Mouse (Mus musculus): ENCODE measurements at regions not wholly inside any gene's neighbourhood (a gene's known extent, or its start where the extent isn't known, plus 50 kb on each side); places are given as distances from the start of the nearest gene placed in this dataset.
A peak's percentile ranks its signal among the peaks of the same experiment; 100 is the strongest.
"Not testable (repeated sequence)": the region's sequence is repeated elsewhere in the genome, so short reads cannot be mapped to it uniquely, and the experiment has no call there.

DNA sequence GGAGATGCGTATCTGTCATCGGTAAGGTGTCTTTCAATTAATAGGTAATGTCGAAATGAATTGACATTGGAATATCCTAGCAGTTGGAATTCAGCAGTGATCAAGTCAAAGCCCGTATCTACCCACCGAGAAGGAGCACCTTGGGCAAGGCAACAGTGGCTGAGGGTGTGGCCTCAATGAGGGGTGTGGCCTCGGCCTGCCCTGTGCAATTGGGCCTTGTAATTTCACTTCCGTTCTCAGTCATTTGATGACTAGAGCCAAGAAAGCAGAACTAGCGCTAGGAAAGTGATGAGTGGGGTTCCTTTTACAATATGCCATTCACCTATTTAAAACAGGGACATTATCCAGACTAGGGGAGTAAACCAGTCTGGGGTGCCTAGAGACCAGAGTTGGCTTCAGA, 77.6 kb downstream of the Elovl4 start:
- no peak for DNase-seq (ENCODE audit: low read depth, low spot score)

- DNase-seq (ENCODE audit: low read depth, low spot score), result peak; percentile 39
Observed at GRCm38 (mm10) chr9:83727462-83728189, 78.5 kb downstream of the Elovl4 start.

DNA sequence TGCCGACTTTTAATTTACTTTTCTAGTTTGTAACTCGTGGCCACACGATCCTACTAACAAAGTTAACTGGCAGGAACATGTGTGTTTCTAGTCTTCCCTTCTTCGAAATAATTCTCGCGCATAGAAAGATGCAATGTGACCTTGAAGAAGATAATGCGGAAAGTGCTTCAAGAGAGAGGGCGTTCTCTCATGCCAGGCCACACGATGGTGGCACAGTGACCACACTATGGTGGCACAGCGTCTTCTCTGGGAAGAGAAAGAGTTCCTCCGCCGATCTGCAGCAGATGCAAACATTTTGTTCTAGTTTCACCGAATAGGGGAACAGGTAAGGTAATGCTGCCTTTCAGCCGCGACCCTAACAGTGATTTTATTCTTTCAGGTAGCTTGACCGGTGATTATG, 79.1 kb downstream of the Elovl4 start:
- no peak for DNase-seq (ENCODE audit: low read depth, low spot score)

DNA sequence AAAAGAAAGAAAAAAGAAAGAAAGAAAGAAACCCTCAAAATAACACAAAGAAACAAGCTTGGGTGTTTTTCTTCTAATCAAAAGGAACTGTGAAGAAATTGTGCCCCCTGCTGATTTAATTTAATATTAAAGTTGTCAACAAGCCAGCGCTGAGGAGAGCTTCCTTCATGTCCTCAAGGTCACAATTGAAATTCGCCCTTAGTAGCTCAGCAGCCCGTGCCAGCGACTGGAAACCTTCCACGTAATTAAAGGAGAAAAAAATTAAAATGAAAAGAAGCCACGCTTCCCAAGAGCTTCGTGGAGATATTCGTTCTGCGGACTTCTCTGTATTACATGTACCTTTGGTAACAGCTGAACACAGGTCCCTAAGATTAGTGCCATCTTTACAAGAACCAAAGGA, 80.0 kb downstream of the Elovl4 start:
- no peak for DNase-seq (ENCODE audit: low read depth, low spot score)

- DNase-seq (ENCODE audit: low read depth, low spot score), result no peak
Observed at GRCm38 (mm10) chr9:83725545-83725944, 80.5 kb downstream of the Elovl4 start.

GRCm38 (mm10) chr9:83720982-83721381, 85.1 kb downstream of the Elovl4 start:
- no peak for DNase-seq (ENCODE audit: low read depth, low spot score)

GRCm38 (mm10) chr9:83719811-83720210, 86.3 kb downstream of the Elovl4 start:
- no peak for DNase-seq (ENCODE audit: low read depth, low spot score)

DNA sequence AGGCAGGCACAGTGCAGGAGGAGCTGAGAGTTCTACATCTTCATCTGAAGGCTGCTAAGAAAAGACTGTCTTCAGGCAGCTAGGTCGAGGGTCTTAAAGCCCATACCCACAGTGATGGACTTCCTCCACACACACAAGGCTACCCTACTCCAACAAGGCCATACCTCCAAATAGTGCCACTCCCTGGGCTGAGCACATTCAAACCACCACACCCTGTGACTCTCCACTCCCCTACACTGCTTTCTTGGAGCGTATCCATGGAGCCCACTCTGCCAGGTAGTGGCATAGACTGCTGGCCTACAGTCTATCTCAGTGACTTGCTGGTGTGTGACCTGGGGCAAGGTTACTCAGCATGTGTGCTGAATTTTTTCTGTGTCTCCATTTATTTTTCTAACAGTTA, 88.0 kb downstream of the Elovl4 start:
- DNase-seq (ENCODE audit: low read depth, low spot score), result not testable (repeated sequence)

DNA sequence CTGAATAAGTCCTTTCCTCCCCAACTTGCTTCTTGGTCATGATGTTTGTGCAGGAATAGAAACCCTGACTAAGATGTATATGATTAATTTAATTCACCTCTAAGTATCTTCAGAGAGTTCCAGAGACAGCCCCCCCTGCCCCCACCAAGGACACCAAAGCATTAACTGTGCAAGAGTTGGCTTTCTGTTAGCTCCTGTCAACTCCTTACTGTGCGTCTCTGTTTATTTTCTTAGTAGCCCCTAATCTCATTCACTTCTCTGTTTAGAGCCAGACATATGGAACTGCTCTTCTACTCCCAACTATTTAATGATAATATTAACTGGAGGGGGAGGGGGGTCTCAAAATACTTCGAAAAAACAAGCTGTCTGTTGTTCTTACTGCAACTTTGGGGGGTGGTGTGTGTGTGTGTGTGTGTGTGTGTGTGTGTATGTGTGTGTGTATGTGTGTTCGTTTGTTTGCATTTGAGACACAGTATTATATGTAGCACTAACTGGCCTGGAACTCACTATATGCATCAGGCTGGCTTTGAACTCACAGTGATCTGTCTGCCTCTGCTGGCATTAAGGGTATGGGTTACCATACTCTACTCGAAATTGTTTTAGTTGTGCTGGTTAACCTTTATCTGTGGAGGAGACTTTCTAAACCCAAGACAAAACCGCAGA, 89.8 kb downstream of the Elovl4 start:
- DNase-seq (ENCODE audit: low read depth, low spot score), result no peak

- no peak for DNase-seq (ENCODE audit: low read depth, low spot score)
Observed at GRCm38 (mm10) chr9:83707361-83707760, 98.7 kb downstream of the Elovl4 start.

GRCm38 (mm10) chr9:83706071-83706470, 100.0 kb downstream of the Elovl4 start:
- DNase-seq (ENCODE audit: low read depth, low spot score), result no peak

GRCm38 (mm10) chr9:83704186-83704585, 101.9 kb downstream of the Elovl4 start:
- DNase-seq (ENCODE audit: low read depth, low spot score), result no peak

- DNase-seq (ENCODE audit: low read depth, low spot score), result no peak
Observed at GRCm38 (mm10) chr9:83700916-83701315, 105.2 kb downstream of the Elovl4 start.

GRCm38 (mm10) chr9:83700056-83700455, 106.0 kb downstream of the Elovl4 start:
- no peak for DNase-seq (ENCODE audit: low read depth, low spot score)

DNA sequence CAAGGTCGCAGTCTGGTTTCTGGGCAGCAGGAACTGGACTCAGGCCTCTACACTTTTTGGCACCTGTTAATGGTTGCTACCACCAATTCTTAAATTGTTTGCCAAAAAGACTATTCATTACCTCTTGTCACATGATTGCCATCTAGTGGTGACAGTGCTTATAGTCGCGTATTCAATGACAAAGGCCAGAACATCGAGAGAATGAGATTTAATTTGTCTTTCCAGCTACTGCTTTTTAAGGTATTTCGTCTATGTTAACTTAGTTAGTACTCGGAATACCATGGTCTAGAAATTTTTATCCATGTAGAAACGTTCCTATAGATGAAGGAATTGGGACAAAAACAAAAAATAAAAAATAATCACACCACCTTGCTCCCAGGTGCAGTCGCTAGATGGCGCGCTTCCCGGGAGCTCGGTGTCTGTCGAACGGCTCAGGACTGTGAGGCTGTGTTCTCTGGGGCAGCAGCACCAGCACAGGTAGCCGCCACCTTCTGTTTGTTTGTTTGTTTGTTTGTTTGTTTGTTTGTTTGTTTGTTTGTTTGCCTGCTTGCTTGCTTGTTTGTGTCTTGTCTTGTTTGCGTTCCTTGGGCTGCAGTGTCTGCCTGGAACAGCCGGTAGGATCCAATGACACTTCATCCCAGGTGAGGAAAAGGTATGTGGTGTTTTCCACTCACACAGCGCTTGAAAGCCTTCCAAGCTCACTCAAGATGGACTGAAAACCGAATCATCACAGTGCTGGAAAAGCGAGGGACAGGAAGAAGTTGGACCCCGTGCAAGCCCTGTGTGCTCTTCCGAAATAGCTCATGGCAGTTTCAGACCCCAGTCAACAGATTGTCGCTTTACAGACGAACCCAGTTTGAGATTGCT, 114.5 kb downstream of the Elovl4 start:
- DNase-seq (ENCODE audit: low read depth, low spot score), result peak; percentile 24
